Mouse (Mus musculus): ENCODE measurements around the gene Abcb5.

Abcb5 gene

DNA sequence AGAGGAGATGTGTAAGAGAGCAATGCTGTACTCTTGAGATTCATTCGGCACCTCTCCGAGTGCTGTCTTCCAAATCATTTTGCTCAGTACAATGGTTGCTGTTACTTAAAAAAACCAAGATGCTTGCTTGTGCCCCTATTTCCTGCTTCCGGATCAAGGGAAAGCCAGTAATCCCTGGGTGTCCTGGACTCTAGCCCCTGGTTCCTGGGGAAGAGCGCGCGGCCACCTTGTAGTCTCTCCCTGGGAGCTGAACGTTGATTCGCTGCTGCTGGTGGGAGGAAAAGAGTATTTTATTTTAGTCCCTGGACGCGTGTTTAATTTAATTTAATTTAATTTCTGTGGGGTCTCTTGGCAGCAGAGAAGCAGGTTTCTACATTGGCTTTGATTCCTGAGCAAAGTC lies 111.8 kb downstream of the Abcb5 start:
- H3K36me3 ChIP-seq (ENCODE audit: control insufficient read depth, insufficient read depth, low read length, poor library complexity, severe bottlenecking): no peaks in the 10 kb centered on the region
- DNase-seq (ENCODE audit: low read depth, low spot score): no peak

DNA sequence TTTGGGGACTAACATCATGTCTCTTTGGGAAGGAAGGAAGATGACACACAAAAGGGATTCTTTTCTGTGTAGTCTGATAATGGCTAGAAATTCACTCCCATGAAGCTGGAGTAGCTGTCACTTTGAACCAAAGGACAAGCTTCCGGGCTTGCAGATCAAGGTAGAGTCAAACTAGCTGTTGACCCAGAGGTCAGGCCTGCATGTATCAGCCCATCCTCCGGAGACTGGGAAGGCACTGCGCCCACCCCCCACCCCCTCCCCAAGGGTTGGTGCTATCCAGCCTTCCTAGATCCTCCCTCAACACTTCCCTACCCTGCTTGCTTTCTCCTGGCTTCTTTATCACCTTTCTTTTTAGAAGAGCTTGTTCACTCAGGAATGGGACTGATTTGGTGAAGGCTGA lies 112.9 kb downstream of the Abcb5 start:
- Histone ChIP-seq H3K27me3 (ENCODE audit: control insufficient read depth, insufficient read depth, low read length, poor library complexity, severe bottlenecking) (peaks cover 2% of the 10 kb centered on the region; the same call in 1 of the 2 replicates), H3K36me3 (ENCODE audit: control insufficient read depth, insufficient read depth, low read length, poor library complexity, severe bottlenecking) (no peaks in the 10 kb centered on the region)
- DNase-seq (ENCODE audit: low read depth, low spot score): no peak

More for the DNA sequence above, 111.8 kb downstream of the Abcb5 start:
- H3K27me3 ChIP-seq (ENCODE audit: control insufficient read depth, insufficient read depth, low read length, poor library complexity, severe bottlenecking): peaks cover 2% of the 10 kb centered on the region; the same call in 1 of the 2 replicates

DNA sequence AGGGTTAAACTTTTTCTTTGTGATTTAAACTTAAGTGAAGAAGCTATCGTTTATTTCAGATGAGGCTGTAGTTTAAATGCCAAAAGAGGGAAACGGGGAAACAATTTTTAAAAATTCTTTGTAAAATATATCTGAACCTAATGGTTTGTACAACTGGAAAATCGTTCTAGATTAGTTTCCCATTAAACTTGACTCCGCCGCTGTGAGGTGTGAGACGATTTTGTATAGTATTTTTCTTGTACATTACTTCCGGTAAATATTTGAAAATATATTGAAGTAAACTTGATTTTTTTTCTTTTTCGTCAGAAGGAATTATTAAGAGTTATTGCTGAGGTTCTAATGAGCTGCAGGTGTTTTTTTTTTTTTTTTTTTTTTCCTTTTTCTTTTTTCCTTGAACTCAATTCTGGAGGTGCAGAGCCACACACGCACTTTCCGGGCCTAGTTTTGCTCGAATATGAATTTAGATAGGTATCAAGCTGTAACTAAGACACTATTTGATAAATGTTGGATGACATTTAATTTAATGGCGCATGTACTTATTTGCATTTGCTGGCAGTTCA lies 115.3 kb downstream of the Abcb5 start:
- Histone ChIP-seq H3K36me3 (ENCODE audit: control insufficient read depth, insufficient read depth, low read length, poor library complexity, severe bottlenecking) (no peaks in the 10 kb centered on the region), H3K27me3 (ENCODE audit: control insufficient read depth, insufficient read depth, low read length, poor library complexity, severe bottlenecking) (0 out of 2 replicates have a peak, but pooled peaks cover 2% of the 10 kb centered on the region)
- DNase-seq (ENCODE audit: low read depth, low spot score): no peak

DNA sequence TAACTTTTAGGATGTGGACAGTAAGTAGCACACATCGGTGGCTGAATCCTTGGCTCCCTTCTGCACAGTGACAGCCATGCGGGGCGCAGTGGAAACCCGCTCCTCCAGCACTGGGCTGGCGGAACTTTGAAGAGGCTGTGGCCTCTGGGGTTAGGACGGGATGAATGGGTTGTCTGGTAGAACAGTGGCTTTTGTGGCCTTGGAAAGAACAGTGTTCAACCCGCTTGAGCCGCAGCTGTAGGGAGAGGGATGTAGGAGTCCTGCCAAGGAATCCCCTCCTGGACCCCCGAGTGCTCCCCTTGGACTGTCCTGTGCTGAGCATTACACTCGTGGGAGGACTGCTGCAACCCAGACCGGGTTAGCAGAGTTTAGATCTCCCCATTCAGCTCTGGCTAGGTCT lies 116.2 kb downstream of the Abcb5 start:
- no peak for DNase-seq (ENCODE audit: low read depth, low spot score)
- no peaks in the 10 kb centered on the region for H3K36me3 ChIP-seq (ENCODE audit: control insufficient read depth, insufficient read depth, low read length, poor library complexity, severe bottlenecking)
- no peaks in the 10 kb centered on the region for H3K27me3 ChIP-seq (ENCODE audit: control insufficient read depth, insufficient read depth, low read length, poor library complexity, severe bottlenecking)

DNA sequence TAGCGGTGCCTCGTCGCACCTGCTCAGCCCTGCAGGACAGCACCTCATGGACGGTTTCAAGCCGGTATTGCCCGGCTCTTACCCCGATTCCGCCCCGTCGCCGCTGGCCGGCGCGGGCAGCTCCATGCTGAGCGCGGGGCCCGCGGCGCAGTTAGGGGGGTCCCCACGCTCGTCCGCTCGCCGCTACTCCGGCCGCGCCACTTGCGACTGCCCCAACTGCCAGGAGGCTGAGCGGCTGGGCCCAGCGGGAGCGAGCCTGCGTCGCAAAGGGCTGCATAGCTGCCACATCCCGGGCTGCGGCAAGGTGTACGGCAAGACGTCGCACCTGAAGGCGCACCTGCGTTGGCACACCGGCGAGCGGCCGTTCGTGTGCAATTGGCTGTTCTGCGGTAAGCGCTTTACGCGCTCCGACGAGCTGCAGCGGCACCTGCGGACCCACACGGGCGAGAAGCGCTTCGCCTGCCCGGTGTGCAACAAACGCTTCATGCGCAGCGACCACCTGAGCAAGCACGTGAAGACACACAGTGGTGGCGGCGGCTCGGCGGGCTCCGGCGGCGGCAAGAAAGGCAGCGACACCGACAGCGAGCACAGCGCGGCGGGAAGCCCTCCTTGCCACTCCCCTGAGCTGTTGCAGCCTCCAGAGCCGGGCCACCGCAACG lies 116.9 kb downstream of the Abcb5 start:
- Histone ChIP-seq H3K36me3 (ENCODE audit: control insufficient read depth, insufficient read depth, low read length, poor library complexity, severe bottlenecking) (no peaks in the 10 kb centered on the region), H3K27me3 (ENCODE audit: control insufficient read depth, insufficient read depth, low read length, poor library complexity, severe bottlenecking) (no peaks in the 10 kb centered on the region)
- DNase-seq (ENCODE audit: low read depth, low spot score): no peak

DNA sequence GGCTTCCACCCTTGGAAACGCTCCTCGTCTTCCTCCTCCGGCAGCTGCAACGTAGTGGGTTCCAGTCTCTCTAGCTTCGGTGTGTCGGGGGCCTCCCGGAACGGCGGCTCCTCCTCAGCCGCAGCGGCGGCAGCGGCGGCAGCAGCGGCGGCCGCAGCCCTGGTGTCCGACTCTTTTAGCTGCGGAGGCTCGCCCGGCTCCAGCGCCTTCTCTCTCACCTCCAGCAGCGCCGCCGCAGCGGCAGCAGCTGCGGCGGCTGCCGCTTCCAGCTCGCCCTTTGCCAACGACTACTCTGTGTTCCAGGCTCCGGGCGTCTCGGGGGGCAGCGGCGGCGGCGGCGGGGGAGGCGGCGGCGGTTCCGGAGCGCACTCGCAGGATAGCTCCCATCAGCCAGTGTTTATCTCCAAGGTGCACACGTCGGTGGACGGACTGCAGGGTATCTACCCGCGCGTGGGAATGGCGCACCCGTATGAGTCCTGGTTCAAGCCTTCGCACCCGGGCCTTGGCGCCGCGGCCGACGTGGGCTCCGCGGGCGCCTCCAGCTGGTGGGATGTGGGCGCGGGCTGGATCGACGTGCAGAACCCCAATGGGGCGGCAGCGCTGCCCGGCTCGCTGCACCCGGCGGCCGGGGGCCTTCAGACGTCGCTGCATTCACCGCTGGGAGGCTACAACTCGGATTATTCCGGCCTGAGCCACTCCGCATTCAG lies 117.6 kb downstream of the Abcb5 start:
- H3K27me3 ChIP-seq (ENCODE audit: control insufficient read depth, insufficient read depth, low read length, poor library complexity, severe bottlenecking): no peaks in the 10 kb centered on the region
- DNase-seq (ENCODE audit: low read depth, low spot score): no peak
- no peaks in the 10 kb centered on the region for H3K36me3 ChIP-seq (ENCODE audit: control insufficient read depth, insufficient read depth, low read length, poor library complexity, severe bottlenecking)

DNA sequence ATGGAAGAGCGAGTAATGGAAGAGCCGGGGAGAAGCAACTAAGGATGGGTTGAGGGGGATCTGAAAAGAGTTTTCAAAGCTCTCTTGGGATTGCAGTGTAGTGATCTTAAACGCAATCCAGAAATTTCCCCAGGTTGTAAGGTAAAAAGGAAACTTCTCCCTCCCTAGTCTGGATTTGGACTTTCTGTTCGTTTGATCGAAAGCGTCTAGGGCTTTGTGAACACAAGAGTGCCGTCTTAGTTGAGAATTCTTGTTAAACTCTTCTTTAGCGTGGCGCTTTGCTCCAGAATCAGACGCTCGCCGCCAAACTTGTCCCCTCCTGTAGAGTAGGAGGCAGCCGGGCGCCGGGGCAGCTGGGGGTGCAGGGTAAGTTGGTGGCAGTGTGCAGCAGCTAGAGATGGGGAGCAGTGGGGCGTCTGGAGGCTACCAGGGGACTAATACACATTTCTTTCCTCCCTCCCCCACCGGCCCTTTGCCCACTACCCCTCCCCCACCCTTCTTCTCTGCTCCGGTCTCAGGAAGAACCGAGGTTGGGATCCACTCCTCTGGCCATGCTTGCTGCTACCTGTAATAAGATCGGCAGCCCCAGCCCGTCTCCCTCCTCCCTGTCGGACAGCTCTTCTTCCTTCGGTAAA lies 118.2 kb downstream of the Abcb5 start:
- no peaks in the 10 kb centered on the region for H3K27me3 ChIP-seq (ENCODE audit: control insufficient read depth, insufficient read depth, low read length, poor library complexity, severe bottlenecking)
- no peaks in the 10 kb centered on the region for H3K36me3 ChIP-seq (ENCODE audit: control insufficient read depth, insufficient read depth, low read length, poor library complexity, severe bottlenecking)
- DNase-seq (ENCODE audit: low read depth, low spot score): no peak

DNA sequence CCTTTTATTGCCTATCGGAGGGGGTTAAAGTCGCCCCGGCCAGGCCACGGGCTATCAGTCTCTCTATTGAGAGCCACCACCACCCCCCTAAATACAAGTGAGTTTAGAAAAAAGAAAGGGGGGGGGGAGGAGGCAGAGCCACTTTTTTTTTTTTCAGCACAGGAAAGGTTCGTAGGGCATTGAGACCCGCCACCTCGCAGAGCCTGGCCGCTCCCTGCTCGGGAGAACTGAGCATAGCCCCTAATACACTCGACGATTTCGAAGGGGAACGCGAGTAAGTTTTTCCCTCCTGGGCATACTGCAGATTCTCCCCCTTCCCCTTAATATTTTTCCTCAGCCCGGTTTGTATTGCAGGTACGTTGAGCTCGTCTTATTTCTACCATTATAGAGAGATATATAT lies 118.8 kb downstream of the Abcb5 start:
- DNase-seq (ENCODE audit: low read depth, low spot score): no peak
- H3K27me3 ChIP-seq (ENCODE audit: control insufficient read depth, insufficient read depth, low read length, poor library complexity, severe bottlenecking): no peaks in the 10 kb centered on the region
- H3K36me3 ChIP-seq (ENCODE audit: control insufficient read depth, insufficient read depth, low read length, poor library complexity, severe bottlenecking): no peaks in the 10 kb centered on the region

DNA sequence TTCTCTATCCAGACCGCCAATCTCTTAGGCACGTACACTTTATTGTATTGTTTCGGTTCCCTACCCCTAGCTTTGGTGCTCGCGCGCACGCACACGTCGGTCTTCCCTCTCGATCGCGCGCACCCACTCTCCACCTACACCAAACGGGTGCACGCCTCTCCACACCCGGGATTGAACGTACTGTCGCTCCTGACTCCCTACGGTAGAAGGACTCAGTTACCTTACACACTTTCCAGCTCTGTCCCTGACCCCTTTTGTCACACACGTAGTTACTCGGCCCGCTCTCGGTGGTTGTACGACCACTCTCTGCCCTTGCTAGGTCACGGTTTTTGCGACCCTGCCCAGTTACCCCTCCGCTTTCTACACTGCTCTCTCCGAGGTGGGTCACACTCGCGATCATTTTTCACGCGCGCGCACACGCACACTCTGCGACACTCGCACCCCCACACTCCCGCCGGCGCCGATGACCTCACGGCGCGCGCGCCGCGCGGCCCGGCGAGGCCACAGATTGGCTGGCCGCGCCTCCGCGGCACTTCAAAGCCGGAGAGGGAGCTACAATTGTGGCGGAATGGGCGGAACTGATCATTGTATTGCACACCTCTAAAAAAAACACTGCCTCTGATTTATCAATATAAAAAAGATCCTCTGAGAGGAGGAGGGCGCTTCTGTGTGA lies 119.4 kb downstream of the Abcb5 start:
- H3K36me3 ChIP-seq (ENCODE audit: control insufficient read depth, insufficient read depth, low read length, poor library complexity, severe bottlenecking): no peaks in the 10 kb centered on the region
- DNase-seq (ENCODE audit: low read depth, low spot score): peak; percentile 31
- no peaks in the 10 kb centered on the region for H3K27me3 ChIP-seq (ENCODE audit: control insufficient read depth, insufficient read depth, low read length, poor library complexity, severe bottlenecking)

DNA sequence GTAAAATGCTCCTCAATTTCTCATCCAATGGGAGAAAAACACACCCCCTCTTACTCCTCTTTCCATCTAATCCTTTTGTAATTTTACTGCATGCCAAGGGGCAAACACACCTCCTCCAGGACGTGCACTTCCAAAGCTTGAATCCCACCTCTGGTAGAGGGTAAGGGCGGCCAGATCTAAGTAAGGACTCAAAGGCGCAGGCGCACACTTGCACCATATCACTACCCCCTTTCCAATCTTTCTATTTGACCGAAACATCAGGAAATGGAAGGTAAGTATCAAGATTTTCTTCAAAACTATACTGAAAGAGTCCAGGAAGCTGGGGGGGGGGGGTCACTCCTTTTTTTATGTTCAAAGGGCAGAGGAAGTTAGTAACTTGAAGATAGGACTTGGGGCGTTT lies 120.0 kb downstream of the Abcb5 start, which contains the start of gene Sp8:
Gene Sp8, plus strand, starts transcription at position 109 of the 400 bp plus-strand sequence.
- no peak for DNase-seq (ENCODE audit: low read depth, low spot score)
- Histone ChIP-seq H3K27me3 (ENCODE audit: control insufficient read depth, insufficient read depth, low read length, poor library complexity, severe bottlenecking) (no peaks in the 10 kb centered on the region), H3K36me3 (ENCODE audit: control insufficient read depth, insufficient read depth, low read length, poor library complexity, severe bottlenecking) (no peaks in the 10 kb centered on the region)

DNA sequence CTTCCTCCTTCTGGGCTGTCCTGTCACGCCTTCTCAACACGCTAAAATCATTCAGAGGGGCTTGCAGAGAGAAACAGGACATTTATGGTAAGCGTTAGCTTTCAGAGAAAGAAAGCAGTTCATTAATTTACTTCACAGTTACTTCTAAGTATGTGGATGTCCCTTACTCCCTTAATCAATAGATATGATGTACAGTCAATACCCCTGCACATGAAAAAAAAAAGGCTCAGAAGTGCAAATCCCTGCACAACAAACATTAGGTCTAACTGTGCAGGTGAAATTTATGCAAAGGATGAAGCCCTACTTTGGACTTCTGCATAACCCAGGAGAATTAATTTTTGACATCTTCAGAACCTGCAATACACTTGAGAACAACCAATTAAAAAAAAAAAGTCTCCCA lies 120.9 kb downstream of the Abcb5 start:
- no peaks in the 10 kb centered on the region for H3K36me3 ChIP-seq (ENCODE audit: control insufficient read depth, insufficient read depth, low read length, poor library complexity, severe bottlenecking)
- H3K27me3 ChIP-seq (ENCODE audit: control insufficient read depth, insufficient read depth, low read length, poor library complexity, severe bottlenecking): no peaks in the 10 kb centered on the region
- no peak for DNase-seq (ENCODE audit: low read depth, low spot score)

DNA sequence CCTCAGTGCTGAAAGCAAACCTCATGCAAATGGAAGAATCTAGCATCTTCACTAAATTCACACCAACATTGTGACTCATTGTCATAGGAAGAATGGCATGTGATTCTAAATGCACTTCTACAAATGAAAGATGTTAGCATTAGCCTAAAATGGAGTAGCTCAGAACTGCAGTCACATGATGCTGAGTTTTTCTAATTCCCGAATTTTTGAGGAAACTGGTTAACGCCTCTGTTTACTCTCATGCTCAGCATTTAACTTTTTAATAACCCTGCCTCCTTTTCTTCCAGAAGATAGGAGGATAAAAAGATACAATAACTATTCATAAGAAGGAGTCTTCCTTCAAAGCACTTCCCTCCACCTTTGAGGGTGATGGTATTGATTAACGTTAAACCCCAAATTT lies 121.4 kb downstream of the Abcb5 start:
- Histone ChIP-seq H3K36me3 (ENCODE audit: control insufficient read depth, insufficient read depth, low read length, poor library complexity, severe bottlenecking) (no peaks in the 10 kb centered on the region), H3K27me3 (ENCODE audit: control insufficient read depth, insufficient read depth, low read length, poor library complexity, severe bottlenecking) (no peaks in the 10 kb centered on the region)
- no peak for DNase-seq (ENCODE audit: low read depth, low spot score)

DNA sequence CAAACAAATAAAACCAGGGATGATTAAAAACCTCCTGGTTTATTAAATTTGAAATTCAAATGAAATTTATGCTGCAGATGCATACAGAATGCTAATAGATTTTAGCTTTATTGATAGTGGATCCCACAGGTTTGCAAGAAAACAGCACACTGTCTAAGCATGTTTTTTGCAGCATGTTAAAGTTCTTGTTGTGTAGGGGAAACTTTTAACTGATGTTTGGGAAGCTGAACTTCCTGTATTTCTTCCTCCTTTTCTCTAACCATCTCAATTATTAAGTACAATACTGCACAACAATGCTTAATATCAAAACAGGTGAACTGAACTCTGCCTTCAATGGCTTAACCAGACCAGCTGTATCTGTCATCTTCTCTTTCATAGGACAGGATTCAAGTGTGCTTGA lies 122.1 kb downstream of the Abcb5 start:
- no peaks in the 10 kb centered on the region; the same call in 1 of the 2 replicates for H3K27me3 ChIP-seq (ENCODE audit: control insufficient read depth, insufficient read depth, low read length, poor library complexity, severe bottlenecking)
- no peaks in the 10 kb centered on the region for H3K36me3 ChIP-seq (ENCODE audit: control insufficient read depth, insufficient read depth, low read length, poor library complexity, severe bottlenecking)
- DNase-seq (ENCODE audit: low read depth, low spot score): no peak

DNA sequence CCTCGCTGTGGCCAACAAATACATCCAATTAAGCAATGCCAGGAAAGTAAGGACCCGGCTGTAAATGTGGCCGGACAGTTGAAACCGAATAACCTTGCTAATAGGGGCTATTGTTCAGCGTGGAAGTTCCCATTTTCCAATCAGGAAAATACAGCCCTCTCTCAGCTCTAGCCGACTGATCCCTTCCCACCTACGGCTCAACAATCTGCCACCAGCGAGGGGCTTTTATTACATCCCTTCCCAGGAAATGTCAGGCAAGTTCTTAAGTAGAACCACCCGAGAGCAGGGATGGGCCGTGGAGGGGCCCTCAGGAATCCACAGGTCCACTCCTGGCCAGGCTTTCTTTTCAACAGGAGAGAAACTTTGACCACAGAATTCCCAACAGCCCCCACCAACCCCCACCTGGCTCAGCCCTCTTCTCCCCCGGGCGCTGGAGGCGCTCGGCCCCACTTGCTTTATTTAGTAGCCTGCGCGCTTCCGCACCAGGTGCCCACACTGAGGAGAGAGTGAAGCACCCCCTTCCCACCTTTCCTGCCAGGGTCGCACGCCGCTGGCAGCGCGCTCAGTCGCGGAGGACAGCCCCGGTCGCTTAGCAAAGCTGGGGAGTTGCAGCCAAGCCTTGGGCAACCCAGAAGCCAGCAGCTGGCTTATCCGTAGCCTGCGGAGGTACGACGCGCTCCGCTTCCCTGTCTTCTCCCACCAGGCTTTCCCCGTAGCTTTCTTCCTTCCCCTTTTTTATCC lies 123.4 kb downstream of the Abcb5 start:
- Histone ChIP-seq H3K27me3 (ENCODE audit: control insufficient read depth, insufficient read depth, low read length, poor library complexity, severe bottlenecking) (no peaks in the 10 kb centered on the region; the same call in 1 of the 2 replicates), H3K36me3 (ENCODE audit: control insufficient read depth, insufficient read depth, low read length, poor library complexity, severe bottlenecking) (no peaks in the 10 kb centered on the region)
- no peak for DNase-seq (ENCODE audit: low read depth, low spot score)

All from splenic B cell, adult 2 months (primary cell).